Mouse (Mus musculus) liver, embryonic 15.5 days (tissue): Measurements from ENCODE around the gene Ift46. TPM values are rescaled to one million over a fixed set of nuclear protein-coding genes. Genes with fewer than 3 reads are reported as not detected.

Experiments
- ATAC-seq: fragments of 200-750 bp; cut with Nextera tagmentation; 2 replicates; pipeline ENCODE4 v1.8.0; 2017; ENCODE audit warnings: moderate number of reproducible peaks, mild to moderate bottlenecking, moderate library complexity; ENCODE audit not compliant: insufficient read depth
- H3K27ac ChIP-seq: fragments of 300-500 bp; sonication (generic); replicated peaks from 2 replicates; pipeline ENCODE4 v1.5.1; 2015; ENCODE audit warnings: mild to moderate bottlenecking, inconsistent platforms
- H3K27me3 ChIP-seq: fragments of 300-500 bp; sonication (generic); 2 replicates; pipeline ENCODE4 v1.6.1; 2015; ENCODE audit warnings: mild to moderate bottlenecking, inconsistent platforms
- H3K36me3 ChIP-seq: fragments of 300-500 bp; sonication (generic); replicated peaks from 2 replicates; pipeline ENCODE4 v1.6.1; 2015; ENCODE audit warnings: moderate library complexity, mild to moderate bottlenecking, inconsistent platforms
- H3K4me1 ChIP-seq: fragments of 300-500 bp; sonication (generic); replicated peaks from 2 replicates; pipeline ENCODE4 v1.6.1; 2015; ENCODE audit warnings: inconsistent platforms
- H3K4me2 ChIP-seq: fragments of 300-500 bp; sonication (generic); 2 replicates; pipeline ENCODE4 v1.6.1; 2015; ENCODE audit warnings: moderate library complexity, mild to moderate bottlenecking, inconsistent platforms
- H3K4me3 ChIP-seq: fragments of 300-500 bp; sonication (generic); replicated peaks from 2 replicates; pipeline ENCODE4 v1.5.1; 2015; ENCODE audit warnings: mild to moderate bottlenecking, inconsistent platforms
- H3K9ac ChIP-seq: fragments of 300-500 bp; sonication (generic); 2 replicates; pipeline ENCODE4 v1.6.1; 2015; ENCODE audit warnings: moderate library complexity, mild to moderate bottlenecking, inconsistent platforms
- H3K9me3 ChIP-seq: fragments of 300-500 bp; sonication (generic); replicated peaks from 2 replicates; pipeline ENCODE4 v1.6.1; 2016; ENCODE audit warnings: inconsistent platforms
- WGBS: fragments of 180-500 bp; shearing (Covaris S2); methylation state at CpG from one replicate; pipeline ENCODE4 v1.1.7; 2015; ENCODE audit warnings: mixed read lengths; ENCODE audit not compliant: insufficient replicate concordance; 5-methylcytosine and 5-hydroxymethylcytosine counted together
- polyA plus RNA-seq: library from polyadenylated mRNA; unstranded; fragments of >200 nt; fragmentation: Nextera tagmentation; extraction: Ambion mirVana; gene quantifications from 2 replicates; pipeline ENCODE4 v1.2.1, GENCODE M21; 2015

Ift46 gene
- polyA plus RNA-seq, 1 experiment from 2014 or later, result 19.0 TPM

GRCm38 (mm10) chr9:44814179-44814578 is 46.5 kb downstream of the Ift46 start:
- Histone ChIP-seq H3K4me1 (no peaks in the 10 kb centered on the region), H3K36me3 (peaks cover 97% of the 10 kb centered on the region), H3K27ac (no peak overlapping the region), H3K9ac (no peak overlapping the region), H3K27me3 (no peaks in the 10 kb centered on the region), H3K4me2 (no peak overlapping the region), H3K9me3 (no peaks in the 10 kb centered on the region), H3K4me3 (no peak overlapping the region)
- no peak for ATAC-seq
- 82% methylated on average over 8 of the region's 8 CpGs for WGBS

- no peaks in the 10 kb centered on the region for H3K4me1 ChIP-seq
- whole genome bisulfite sequencing, result 69% methylated on average over 5 of the region's 5 CpGs
Measured at GRCm38 (mm10) chr9:44817522-44817921, 49.8 kb downstream of the Ift46 start.

GRCm38 (mm10) chr9:44819920-44820827 is 52.5 kb downstream of the Ift46 start:
- H3K4me3 ChIP-seq, result no peak overlapping the region
- WGBS, result 82% methylated on average over 15 of the region's 15 CpGs
- H3K9ac ChIP-seq, result no peak overlapping the region
- ATAC-seq, result no peak
- H3K27me3 ChIP-seq, result no peaks in the 10 kb centered on the region
- H3K4me2 ChIP-seq, result no peak overlapping the region
- peaks cover 99% of the 10 kb centered on the region for H3K36me3 ChIP-seq
- H3K4me1 ChIP-seq, result no peaks in the 10 kb centered on the region
- H3K9me3 ChIP-seq, result no peaks in the 10 kb centered on the region
- H3K27ac ChIP-seq, result no peak overlapping the region

More at GRCm38 (mm10) chr9:44817522-44817921, 49.8 kb downstream of the Ift46 start:
- Histone ChIP-seq H3K36me3 (peaks cover 99% of the 10 kb centered on the region), H3K27ac (no peak overlapping the region), H3K9ac (no peak overlapping the region), H3K4me3 (no peak overlapping the region), H3K4me2 (no peak overlapping the region), H3K9me3 (no peaks in the 10 kb centered on the region), H3K27me3 (no peaks in the 10 kb centered on the region)
- ATAC-seq, result no peak

- no peak overlapping the region for H3K9ac ChIP-seq
- no peaks in the 10 kb centered on the region for H3K4me1 ChIP-seq
- ATAC-seq, result no peak
- H3K4me2 ChIP-seq, result no peak overlapping the region
- WGBS, result 84% methylated on average over 7 of the region's 7 CpGs
- no peak overlapping the region for H3K4me3 ChIP-seq
- H3K27ac ChIP-seq, result no peak overlapping the region
- no peaks in the 10 kb centered on the region for H3K27me3 ChIP-seq
- peaks cover 93% of the 10 kb centered on the region for H3K36me3 ChIP-seq
- no peaks in the 10 kb centered on the region for H3K9me3 ChIP-seq
Measured at GRCm38 (mm10) chr9:44826660-44827059, 59.0 kb downstream of the Ift46 start.

GRCm38 (mm10) chr9:44828944-44829343 is 61.2 kb downstream of the Ift46 start:
- no peak overlapping the region for H3K27ac ChIP-seq
- H3K27me3 ChIP-seq, result no peaks in the 10 kb centered on the region
- no peak for ATAC-seq
- no peaks in the 10 kb centered on the region for H3K4me1 ChIP-seq
- peaks cover 91% of the 10 kb centered on the region for H3K36me3 ChIP-seq
- H3K4me3 ChIP-seq, result no peak overlapping the region
- WGBS, result 87% methylated on average over 11 of the region's 11 CpGs
- H3K9me3 ChIP-seq, result no peaks in the 10 kb centered on the region
- H3K9ac ChIP-seq, result no peak overlapping the region
- no peak overlapping the region for H3K4me2 ChIP-seq

GRCm38 (mm10) chr9:44830506-44830905 is 62.8 kb downstream of the Ift46 start:
- Histone ChIP-seq H3K27me3 (no peaks in the 10 kb centered on the region), H3K4me1 (no peaks in the 10 kb centered on the region), H3K9ac (no peak overlapping the region), H3K27ac (no peak overlapping the region), H3K4me2 (no peak overlapping the region), H3K9me3 (no peaks in the 10 kb centered on the region), H3K36me3 (peaks cover 91% of the 10 kb centered on the region), H3K4me3 (no peak overlapping the region)
- WGBS, result 66% methylated on average over 2 of the region's 2 CpGs
- no peak for ATAC-seq

- 83% methylated on average over 4 of the region's 4 CpGs for WGBS
- H3K4me1 ChIP-seq, result no peaks in the 10 kb centered on the region
- no peak overlapping the region for H3K4me2 ChIP-seq
- no peaks in the 10 kb centered on the region for H3K27me3 ChIP-seq
- peaks cover 85% of the 10 kb centered on the region for H3K36me3 ChIP-seq
- no peak overlapping the region for H3K4me3 ChIP-seq
- no peak overlapping the region for H3K9ac ChIP-seq
- ATAC-seq, result no peak
- no peak overlapping the region for H3K27ac ChIP-seq
- no peaks in the 10 kb centered on the region for H3K9me3 ChIP-seq
Measured at GRCm38 (mm10) chr9:44832356-44832755, 64.6 kb downstream of the Ift46 start.

GRCm38 (mm10) chr9:44836439-44836838 is 68.7 kb downstream of the Ift46 start:
- no peak for ATAC-seq
- H3K9ac ChIP-seq, result no peak overlapping the region
- no peak overlapping the region for H3K4me2 ChIP-seq
- no peak overlapping the region for H3K4me3 ChIP-seq
- H3K4me1 ChIP-seq, result no peaks in the 10 kb centered on the region
- WGBS, result 36% methylated on average over 7 of the region's 7 CpGs
- no peak overlapping the region for H3K27ac ChIP-seq
- peaks cover 79% of the 10 kb centered on the region for H3K36me3 ChIP-seq
- H3K9me3 ChIP-seq, result no peaks in the 10 kb centered on the region
- H3K27me3 ChIP-seq, result no peaks in the 10 kb centered on the region

GRCm38 (mm10) chr9:44841241-44841640 is 73.5 kb downstream of the Ift46 start:
- no peaks in the 10 kb centered on the region for H3K9me3 ChIP-seq
- ATAC-seq, result no peak
- no peak overlapping the region for H3K9ac ChIP-seq
- no peaks in the 10 kb centered on the region for H3K4me1 ChIP-seq
- H3K4me2 ChIP-seq, result no peak overlapping the region
- H3K4me3 ChIP-seq, result no peak overlapping the region
- 77% methylated on average over 10 of the region's 10 CpGs for WGBS
- H3K27ac ChIP-seq, result no peak overlapping the region
- H3K27me3 ChIP-seq, result no peaks in the 10 kb centered on the region
- H3K36me3 ChIP-seq, result peaks cover 80% of the 10 kb centered on the region

Other genes with a start within 250 kb of the Ift46 start
- 0.13 TPM in 1 of 2 replicates, not detected in the other for gene Cxcr5, start 206.0 kb upstream of the Ift46 start, polyA plus RNA-seq
- 6.1 and 6.6 TPM in 2 replicates for gene Ddx6, start 163.0 kb upstream of the Ift46 start, polyA plus RNA-seq
- not detected in 2 replicates for gene Treh, start 94.7 kb upstream of the Ift46 start, polyA plus RNA-seq
- gene Phldb1, start 32.7 kb upstream of the Ift46 start, polyA plus RNA-seq, result 2.5 and 2.7 TPM in 2 replicates
- gene Arcn1, start 63 bp upstream of the Ift46 start, polyA plus RNA-seq, result 87.1 and 89.2 TPM in 2 replicates
- gene Tmem25, start 31.4 kb downstream of the Ift46 start, polyA plus RNA-seq, result 3.2 and 4.9 TPM in 2 replicates
- gene Ttc36, start 35.2 kb downstream of the Ift46 start, polyA plus RNA-seq, result 127 and 154 TPM in 2 replicates
- 2.9 and 3.4 TPM in 2 replicates for gene Kmt2a, start 113.4 kb downstream of the Ift46 start, polyA plus RNA-seq
- gene Atp5l, start 152.8 kb downstream of the Ift46 start, polyA plus RNA-seq, result 396 and 459 TPM in 2 replicates
- 10.3 and 10.9 TPM in 2 replicates for gene Ube4a, start 197.7 kb downstream of the Ift46 start, polyA plus RNA-seq
- gene Cd3g, start 212.5 kb downstream of the Ift46 start, polyA plus RNA-seq, result 0.22 and 0.23 TPM in 2 replicates
- 0.09 and 0.10 TPM in 2 replicates for gene Cd3d, start 213.9 kb downstream of the Ift46 start, polyA plus RNA-seq
- not detected in 2 replicates for gene Cd3e, start 241.7 kb downstream of the Ift46 start, polyA plus RNA-seq